Mouse (Mus musculus) small intestine, adult 2 months (tissue): ENCODE results near the gene Sez6l.

Experiments
- CTCF ChIP-seq: fragments of 200-500 bp; IDR thresholded peaks from 2 replicates; pipeline ENCODE4 v1.5.1; 2012; ENCODE audit warnings: low read depth, mild to moderate bottlenecking, control low read depth, inconsistent platforms, low read length, moderate library complexity, mixed read lengths; ENCODE audit not compliant: insufficient replicate concordance, insufficient read length; ENCODE audit errors: extremely low read depth
- POLR2A ChIP-seq: fragments of 200-500 bp; IDR thresholded peaks from 2 replicates; pipeline ENCODE4 v1.6.1; 2012; ENCODE audit warnings: low read depth, mild to moderate bottlenecking, control low read depth, inconsistent platforms, low read length, moderate library complexity

DNA sequence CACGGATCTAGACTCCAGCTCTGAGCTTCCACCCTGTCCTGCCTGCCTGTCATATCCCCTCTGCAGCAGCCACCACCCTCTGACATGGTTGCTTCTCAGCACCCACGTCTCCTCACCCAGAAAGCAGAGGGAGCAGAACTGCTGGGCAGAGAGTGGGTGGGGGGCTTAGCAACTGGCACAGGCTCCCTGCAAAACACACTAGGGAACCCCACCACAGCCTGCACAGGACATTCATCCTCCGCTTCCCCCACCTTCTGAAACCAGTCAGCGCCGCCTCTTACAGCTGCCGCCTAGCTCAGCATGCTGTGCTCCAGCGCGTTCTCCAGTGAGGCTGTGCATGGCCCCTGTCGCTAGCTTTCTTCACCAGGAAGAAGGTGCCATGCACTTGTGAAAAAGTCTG lies 187.6 kb downstream of the Sez6l start:
- TF ChIP-seq CTCF (no peak), POLR2A (no peak)
